Mouse (Mus musculus) spleen, postnatal 10 days (tissue): ENCODE measurements around the gene Fam136a.
A peak's percentile ranks its signal among the peaks of the same experiment; 100 is the strongest.
"Not testable (repeated sequence)": the region's sequence is repeated elsewhere in the genome, so short reads cannot be mapped to it uniquely, and the experiment has no call there.

Experiments
- DNase-seq, 2 experiments: peaks; one replicate each; pipeline ENCODE4 v3.0.0; 2021 to 2022; ENCODE audit warnings: low spot score in 2 of 2

Fam136a gene

DNA sequence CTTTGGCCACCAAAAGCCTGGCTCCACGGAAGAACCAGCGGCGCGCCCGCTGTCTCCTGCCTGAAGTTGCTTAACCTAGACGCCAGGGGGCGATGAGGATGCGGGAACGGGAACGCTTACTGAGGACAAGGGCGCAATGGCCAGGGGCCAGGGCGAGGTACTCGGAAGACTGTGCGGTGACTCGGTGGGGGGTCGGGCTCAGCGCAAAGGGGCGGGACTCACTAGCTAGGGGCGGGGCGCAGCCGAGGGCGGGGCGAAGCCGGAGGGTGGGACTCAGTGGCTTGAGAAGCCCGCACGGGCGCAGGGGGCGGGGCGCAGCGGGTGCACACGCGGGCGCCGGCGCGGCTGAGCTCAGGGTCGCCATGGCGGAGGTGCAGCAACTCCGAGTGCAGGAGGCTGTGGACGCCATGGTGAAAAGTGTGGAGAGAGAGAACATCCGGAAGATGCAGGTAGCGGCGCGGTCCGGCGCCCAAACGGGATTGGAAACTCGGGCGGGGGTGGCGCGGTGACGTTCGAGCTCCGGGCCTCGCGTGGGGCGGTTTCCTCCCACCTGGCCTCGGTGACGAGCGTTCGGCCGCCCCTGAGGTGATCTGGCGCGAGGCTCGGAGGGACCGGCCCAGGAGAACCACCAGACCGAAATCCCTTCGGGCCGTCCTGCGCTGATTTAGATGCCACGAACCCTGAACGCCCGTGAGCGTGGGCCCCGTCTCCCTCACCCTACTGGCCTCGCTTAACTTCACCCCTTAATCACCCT lies at the start of gene Fam136a:
Gene Fam136a (plus strand): TSS at position 276 of the 754 bp plus-strand sequence.
- DNase-seq: peak; percentile 91 to 95

DNA sequence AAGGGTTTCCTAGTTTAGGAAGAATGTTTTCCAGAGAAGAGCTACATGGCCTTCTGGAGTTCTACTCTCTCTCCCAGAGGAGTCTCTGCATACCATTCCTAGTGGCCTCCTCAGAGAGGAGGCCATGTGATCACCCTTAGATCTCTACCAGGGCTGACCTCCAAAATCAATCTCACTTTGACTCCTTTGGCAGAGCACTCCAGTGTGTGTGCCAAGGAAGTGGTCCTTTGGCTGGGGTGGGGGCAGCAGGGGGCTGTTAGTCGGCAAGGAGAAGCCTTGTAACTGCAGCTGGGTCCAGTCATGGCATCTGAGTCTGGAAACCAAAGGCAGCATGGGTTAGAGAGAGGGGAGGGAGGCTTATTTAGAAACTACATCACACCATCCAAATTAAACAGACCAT lies 48.4 kb upstream of the Fam136a start:
- no peak for DNase-seq

DNA sequence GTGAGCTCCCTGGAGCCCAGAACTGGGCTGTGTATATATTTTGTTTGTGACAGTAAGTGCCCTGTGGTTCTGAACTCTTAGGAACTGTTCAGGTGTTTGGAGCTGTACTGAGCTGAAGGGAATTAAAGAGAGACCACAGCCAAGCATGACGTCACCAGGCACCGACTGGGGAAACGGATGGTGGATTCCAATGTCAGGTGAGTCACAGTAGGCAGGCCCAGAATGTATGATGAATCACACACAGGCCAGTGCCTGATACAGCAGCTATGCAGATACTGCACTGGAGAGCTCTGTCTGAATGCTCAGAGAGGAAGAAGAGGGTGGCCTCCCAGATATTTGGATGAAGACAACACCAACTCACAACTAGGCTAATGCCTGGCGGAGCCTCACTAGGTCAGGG lies 46.6 kb upstream of the Fam136a start:
- DNase-seq: no peak

DNA sequence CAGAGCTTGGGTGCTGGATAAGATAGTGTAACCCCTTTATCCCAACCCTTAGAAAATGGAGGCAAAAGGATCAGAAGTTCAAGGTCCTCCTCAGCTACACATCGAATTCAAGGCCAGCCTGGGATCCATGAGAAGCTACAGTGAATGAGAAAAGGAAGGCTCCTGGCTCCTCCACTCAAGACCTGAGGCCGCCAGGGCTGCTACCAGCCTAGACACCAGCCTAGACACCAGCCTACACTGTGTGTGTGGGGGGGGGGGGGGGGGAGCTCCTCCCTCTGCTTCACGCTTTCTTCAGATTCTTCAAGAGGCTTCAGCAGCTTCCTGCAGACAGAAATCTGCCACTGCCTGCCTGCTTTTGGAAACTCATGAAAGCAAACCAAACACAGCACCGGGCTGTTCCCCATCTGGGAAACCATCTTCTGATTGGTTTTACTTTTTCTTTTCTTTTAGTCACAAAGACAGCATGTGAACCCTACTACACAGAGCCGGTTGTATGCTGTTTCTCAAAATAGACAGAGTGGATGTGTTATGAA lies 43.3 kb upstream of the Fam136a start:
- no peak for DNase-seq

DNA sequence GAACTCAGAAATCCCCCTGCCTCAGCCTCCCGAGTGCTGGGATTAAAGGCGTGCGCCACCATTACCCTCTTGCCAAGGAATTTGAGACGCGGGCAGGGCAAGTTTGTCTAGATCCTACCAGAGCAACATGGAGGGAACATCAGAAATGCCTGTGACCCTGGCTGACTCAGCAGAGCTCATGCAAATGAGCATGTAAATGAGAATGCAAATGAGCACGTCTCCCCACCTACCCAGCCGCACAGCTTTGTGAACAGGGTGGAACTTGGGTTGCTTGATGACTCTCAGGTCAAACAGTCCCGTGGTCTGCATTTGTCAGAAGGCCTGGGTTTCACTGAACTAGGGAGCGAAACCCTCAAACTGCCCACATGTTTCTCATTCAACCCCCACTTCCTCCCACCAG lies 42.5 kb upstream of the Fam136a start:
- no peak for DNase-seq

DNA sequence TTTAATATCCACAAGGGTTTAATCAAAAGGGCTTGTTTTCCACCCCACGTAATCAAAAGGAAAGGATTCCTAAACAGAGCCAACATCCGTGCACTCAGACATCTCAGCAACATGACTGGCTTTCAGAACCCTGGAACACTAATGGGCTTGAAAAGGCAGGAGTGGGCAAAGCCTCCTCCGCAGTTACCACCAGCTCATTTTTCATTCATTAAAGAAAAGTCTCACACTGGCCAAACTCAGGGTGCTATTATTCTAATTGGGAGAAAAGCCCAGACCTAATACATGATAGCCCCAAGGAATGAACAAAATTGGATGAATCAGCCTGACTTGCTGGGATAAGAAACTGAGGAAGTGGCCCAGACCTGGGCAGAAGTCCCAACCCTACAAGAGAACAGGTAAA lies 41.0 kb upstream of the Fam136a start:
- no peak for DNase-seq

DNA sequence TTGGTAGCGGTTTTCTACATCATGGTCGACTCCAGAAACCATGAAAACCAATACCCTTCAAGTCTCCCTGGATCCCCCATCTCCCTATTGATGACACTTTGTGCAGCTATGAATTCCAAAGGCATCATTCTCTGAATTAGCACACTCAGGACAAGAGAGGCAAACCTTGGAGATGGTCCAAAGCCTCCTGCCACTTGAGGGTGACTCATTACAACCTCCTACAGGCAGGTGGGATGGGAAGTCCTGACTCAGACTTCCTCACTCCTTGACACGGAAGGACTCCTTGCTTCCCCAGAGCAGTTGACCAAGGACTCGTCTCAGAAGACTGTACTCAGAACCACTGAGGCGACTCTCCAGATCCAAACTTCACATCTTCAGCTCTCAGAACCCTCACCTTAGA lies 39.8 kb upstream of the Fam136a start:
- DNase-seq: no peak

DNA sequence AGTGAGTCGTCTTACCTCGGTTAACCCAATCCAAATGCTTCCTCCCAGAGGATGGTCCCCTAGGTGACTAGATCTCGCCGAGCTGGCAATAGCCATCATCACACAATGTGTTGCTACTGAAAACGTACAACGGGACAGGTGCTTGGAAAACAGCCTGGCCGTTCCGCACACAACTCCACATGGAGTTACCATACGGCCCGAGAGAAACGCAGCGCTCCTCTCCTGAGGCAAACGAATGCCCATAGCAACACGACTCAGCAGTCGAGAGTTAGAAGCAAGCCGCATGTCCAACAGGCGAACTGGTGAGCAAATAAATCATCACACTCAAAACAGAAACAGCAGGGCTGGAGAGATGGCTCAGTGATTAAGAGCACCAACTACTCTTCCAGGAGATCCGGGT lies 38.6 kb upstream of the Fam136a start:
- DNase-seq: no peak

DNA sequence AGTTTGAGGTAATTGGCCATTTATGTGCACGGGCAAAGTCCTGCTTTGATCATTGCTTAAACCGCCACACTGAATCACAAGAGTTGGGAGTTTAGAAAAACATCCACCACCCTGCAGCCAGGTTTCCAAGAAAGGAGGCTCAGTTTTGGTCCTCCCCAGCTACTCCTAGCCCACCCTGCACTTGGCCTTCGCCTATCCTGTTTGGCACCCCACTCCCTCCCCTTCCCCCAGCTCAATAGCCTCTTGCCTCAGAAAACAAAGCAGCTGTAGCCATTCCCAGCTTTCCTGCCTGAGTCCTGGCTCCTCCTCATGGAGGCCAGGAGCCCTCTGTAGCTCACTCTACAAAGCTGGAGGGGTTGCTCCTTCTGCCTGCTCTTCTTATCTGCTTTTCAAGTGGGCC lies 37.1 kb upstream of the Fam136a start:
- no peak for DNase-seq

DNA sequence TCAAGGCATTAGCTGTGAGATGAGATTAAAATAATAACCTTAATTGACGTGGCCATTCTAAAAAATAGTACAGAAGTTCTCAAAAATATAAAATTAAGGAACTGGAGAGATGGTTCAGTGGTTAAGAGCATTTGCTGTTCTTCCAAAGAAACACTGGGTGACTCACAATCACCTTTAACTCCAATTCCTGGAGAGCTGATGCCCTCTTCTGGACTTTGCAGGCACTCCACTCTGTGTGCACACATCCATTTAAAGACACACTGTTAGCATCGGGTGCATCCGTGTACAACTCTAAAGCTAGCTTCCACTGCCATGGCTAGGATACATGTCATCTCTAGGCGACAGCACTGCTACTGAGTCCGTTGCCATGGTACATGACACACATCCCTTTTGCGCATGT lies 35.5 kb upstream of the Fam136a start:
- no peak for DNase-seq

DNA sequence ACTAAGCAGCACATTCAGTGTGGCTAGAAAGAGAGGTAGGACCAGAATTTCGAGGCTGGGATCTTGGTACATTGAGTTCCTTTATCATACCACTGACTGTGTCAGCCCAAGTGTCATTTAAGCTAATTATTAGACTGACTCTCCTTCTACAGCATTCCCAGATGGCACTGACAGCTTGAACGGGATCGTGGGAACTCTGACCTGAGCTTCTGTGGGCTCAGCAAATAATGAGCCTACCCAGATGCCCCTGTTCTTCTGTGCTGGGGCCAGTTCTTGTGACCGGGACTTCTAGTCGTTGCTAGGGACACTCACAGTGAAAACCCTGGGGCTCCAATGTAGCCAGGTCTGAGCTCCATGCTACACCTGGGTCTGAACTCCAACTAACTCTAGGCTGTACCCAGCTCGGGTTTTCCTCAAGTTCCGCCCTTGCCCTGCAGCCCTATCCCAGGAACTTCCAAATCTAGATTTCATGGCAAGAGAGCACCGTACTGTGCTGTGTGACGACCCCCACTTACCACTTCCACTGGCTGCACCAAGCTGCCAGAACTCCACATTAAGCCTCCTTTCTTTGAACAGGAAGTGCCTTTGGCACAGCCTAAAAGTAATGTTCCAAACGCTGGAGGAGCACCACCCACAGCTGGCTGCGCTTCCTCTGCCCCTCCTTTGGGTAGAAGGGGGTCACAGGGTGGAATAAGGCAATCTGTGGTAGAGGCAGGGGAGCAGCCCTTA lies 30.2 kb upstream of the Fam136a start:
- no peak for DNase-seq

DNA sequence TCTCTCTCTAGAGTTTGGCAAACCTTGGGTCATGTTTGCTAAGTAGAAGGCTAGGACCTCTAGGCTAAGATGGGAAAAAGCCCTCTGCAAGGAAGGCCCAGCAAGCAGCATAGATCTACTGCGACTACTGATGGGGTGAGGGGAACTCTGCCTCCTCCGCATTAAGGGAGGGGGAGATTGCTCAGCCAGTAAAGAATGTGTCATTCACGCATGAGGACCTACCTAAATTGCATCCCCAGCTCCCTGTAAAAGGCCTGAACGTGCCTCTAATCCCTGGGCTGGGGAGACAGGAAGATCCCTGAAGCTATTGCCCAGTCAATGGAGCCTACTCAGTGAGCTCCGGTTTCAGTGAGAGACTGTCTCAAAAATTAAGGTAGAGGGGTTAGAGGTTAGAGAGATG lies 29.6 kb upstream of the Fam136a start:
- DNase-seq: no peak

DNA sequence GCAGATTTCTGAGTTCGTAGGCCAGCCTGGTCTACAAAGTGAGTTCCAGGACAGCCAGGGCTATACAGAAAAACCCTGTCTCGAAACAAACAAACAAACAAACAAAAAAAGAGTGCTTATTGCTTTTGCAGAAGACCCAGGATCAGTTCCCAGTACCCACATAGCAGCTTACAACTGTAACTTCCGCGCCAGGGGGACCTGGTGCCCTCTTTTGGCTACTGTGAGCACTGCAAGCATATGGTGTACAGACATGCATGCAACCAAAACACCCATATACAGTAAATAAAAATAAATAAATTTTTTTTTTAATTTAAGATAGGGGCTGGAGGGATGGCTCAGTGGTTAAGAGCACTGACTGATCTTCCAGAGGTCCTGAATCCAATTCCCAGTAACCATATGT lies 29.1 kb upstream of the Fam136a start:
- DNase-seq: not testable (repeated sequence)

DNA sequence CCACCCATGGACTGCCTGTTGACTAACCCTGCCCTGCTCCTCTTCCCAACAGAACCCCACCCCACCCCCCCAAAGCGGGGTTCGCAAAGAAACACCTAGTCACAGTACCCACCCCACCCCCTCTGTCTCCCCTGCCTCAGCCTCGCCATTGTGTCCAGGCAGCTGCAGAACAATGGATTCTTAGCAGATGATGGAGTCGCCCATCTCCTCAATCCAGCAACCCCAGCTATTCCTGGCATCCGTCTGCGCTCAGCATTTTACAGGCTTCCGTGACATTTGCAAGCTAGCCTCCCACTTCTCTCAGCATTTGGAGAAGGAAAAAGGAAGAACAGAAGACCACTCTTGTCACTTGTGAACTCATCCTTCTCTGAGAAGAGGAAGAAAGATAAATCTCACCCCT lies 21.8 kb upstream of the Fam136a start:
- DNase-seq: no peak

DNA sequence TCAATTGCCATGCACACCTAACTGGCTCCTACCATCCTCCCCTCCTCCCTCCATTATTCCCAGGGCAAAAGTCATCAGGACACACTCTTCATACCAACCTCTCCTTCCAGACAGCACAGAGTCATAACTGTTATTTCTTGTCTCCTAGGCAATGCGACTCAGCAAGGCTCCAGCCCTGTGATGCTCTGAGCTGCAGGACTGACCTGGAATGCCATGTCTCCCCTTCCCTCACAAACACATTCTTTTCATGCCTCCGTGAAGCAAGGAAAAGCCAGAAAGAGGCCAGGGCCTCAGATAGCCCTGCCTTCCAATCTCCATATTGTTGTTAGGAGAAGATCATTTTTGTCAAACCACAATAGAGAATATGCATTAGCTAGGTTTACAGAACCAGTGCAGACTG lies 19.4 kb upstream of the Fam136a start:
- no peak for DNase-seq

DNA sequence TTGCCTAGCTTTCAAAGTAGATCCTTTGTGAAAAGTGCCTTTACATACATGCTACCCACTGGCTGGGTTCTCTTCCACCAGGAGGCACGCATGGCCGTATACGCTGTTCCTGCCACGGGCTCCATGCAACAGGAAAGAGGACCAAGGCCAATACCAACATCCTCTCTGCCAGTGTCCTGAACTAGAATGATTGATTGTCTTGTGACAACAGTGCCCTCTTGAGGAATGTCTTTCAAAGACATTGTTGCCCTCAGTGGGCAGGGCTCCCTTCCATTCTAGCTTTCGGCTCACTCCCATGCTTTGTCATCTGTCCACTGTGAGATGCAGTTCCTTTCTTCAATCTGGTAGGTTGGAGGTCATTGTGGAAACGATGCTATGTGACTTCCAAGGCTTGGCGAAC lies 16.2 kb upstream of the Fam136a start:
- DNase-seq: no peak

DNA sequence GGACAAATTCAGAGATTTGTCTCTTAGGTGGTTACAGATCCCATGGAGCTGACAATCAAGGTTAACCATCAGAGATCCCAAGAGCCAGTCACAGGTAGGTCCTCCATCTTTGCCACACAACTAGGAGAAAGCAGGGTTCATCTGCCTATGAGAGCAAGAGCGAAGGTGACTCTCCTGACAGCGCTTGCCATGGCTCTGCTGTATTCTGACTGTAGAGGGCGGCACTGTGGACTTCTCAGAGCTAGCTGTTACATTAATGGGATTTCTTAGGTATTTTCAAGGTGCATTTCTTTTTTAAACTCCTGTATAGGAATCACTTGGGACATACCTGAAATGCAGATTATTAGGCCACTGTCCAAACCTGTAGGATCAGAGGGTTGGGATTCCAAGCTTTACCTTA lies 10.5 kb upstream of the Fam136a start:
- DNase-seq: no peak

DNA sequence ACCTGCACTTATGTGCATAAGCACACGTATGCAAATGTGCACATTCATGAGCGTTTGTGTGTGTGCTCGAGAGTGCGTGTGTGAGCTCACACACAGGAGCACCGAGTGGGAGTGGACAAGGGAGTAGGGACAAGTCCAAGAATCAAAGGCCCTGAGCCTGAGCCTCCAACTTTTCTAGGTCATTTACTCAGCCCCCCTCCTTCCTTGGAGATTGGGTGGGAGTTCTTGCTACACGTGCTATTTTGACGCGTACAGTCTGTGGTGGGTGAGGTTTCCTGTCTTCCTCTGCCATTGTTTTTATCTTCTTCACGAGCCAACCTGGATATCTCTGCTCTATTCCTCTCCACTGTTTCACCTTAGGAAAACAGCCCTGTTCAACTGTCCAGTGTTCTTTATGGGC lies 8.5 kb upstream of the Fam136a start:
- DNase-seq: no peak

DNA sequence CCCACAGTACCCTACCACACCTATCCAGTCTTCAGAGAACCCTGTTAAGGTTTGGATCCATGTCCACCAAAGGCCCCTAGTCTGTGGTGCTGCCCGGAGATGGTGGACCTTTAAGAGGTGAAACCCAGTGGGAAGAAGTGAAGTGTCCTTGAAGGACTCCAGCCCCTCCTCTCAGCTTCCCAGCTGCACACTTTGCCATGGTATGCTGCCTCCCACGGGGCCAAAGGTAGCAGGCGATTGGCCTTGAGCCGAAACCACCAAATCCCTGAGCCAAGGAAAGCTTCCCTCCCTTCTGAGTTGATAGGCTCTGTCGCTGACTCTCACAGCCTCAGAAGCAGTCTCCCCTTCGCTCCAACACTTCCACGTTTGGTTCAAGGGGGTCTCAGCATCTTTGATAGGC lies 4.8 kb upstream of the Fam136a start:
- no peak for DNase-seq

DNA sequence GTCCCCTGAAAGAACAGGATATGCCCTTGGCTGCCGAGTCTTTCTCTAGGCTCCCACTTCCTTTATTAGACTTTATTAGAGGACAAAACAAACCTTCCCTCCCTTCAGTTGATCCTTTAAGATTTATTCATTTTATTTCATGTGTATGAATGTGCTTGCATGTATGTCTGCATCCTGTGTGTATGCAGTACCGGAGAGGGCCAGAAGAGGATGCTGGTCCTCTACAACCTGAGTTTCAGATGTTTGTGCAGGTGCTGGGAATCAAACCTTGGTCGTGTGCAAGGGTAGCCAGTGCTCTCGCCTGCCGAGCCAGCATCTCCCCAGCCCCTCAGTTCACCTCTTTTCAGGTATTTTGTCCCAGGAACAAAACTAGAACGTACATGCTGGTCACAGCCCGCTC lies 4.1 kb upstream of the Fam136a start:
- DNase-seq: no peak

DNA sequence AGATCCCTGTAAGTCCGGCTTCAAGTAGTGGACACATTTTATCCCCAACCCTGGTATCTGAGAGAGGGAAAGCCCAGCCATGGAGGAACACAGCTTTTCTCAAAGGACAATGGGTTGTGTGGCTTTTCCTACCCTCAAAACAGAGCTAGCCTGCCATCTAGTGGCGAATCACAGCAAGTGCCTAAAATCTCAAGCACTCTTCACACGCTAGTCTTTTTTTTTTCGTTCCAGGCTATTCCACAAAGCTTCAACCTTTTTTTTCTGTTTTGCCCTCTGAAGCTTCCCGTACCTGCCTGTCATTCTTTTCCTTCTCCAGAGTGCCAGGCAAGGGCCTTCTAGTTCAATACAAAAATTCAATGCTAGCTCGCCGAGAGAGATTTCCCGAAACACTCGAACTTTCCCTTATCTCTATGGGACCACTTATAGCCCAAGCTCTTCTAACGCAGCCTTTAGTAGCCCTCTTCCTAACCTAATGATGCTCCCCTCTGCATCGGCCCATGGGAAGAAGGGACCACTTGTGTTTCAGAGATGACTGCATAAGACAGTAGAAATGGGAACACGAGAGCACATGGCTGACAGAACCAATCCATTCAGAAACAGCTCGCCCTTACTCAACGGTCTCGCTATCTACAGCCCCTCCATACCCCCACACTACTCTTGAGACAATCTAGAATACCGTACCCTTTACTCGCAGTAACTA lies 854 bp upstream of the Fam136a start:
- peak; percentile 70 to 85 for DNase-seq

DNA sequence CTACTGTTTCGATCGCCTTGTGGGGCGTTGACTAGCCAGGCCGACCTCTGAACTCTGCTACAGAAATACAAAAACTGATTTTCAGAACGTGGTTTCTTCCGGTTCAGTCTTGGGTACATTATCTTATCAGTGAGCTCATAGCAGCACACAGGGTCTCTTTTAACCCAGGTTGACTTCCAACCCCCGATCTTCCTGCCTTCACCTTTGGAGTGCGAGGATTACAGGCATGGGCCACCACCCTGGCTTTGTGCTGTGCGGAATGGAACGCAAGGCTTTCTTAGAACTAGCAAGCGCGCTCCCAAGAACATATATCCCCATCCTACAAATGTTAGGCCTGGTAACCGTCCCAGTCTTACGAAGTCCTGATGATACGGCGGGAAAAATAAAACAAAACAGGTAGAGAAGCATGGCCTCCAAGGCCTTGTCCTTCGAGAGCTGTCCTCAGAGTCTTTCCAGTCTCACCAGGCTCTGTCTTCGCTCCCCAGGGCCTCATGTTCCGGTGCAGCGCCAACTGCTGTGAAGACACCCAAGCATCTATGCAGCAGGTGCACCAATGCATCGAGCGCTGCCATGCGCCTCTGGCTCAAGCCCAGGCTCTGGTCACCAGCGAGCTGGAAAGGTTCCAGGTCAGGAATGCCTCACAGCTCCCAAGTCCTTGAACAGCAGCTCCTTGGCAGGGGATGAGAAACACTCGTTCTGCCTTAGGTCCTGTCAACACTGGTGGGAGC lies 843 bp downstream of the Fam136a start:
- peak; percentile 16 to 21 for DNase-seq
